Mouse (Mus musculus) left cerebral cortex, postnatal 14 days (tissue): Measurements from ENCODE around the gene Sh3bp2. TPM values are rescaled to one million over a fixed set of nuclear protein-coding genes. Genes with fewer than 3 reads are reported as not detected.
A peak's percentile ranks its signal among the peaks of the same experiment; 100 is the strongest.

Experiments used
- DNase-seq, 2 experiments: peaks; one replicate each; pipeline ENCODE4 v3.0.0; 2021 to 2022; ENCODE audit warnings: low spot score in 2 of 2, mixed read lengths in 1 of 2
- intact Hi-C: fragments of 180-260 bp; cut with DNase I; formaldehyde crosslinking; loops from one replicate; pipeline ENCODE4 v1.15.1; 2025
- long read RNA-seq, 2 experiments: library from polyadenylated mRNA; stranded (forward); transcript quantifications; one replicate each; pipeline ENCODE4 v2.0.0; 2021
- total RNA-seq, 2 experiments: library from RNA; stranded (reverse); gene quantifications; 2 replicates each; pipeline ENCODE4 v1.2.3; 2021

The Sh3bp2 gene
- total RNA-seq, result 1 to 10 TPM; 2.8 to 4.6 TPM
- long read RNA-seq, experiment 1, partial matches to known transcripts, result 1 of 1 reads
- long read RNA-seq, experiment 1, other reads (novel, unspliced or antisense), result 0 of 1 reads
- long read RNA-seq, experiment 2, result 0 reads

DNA sequence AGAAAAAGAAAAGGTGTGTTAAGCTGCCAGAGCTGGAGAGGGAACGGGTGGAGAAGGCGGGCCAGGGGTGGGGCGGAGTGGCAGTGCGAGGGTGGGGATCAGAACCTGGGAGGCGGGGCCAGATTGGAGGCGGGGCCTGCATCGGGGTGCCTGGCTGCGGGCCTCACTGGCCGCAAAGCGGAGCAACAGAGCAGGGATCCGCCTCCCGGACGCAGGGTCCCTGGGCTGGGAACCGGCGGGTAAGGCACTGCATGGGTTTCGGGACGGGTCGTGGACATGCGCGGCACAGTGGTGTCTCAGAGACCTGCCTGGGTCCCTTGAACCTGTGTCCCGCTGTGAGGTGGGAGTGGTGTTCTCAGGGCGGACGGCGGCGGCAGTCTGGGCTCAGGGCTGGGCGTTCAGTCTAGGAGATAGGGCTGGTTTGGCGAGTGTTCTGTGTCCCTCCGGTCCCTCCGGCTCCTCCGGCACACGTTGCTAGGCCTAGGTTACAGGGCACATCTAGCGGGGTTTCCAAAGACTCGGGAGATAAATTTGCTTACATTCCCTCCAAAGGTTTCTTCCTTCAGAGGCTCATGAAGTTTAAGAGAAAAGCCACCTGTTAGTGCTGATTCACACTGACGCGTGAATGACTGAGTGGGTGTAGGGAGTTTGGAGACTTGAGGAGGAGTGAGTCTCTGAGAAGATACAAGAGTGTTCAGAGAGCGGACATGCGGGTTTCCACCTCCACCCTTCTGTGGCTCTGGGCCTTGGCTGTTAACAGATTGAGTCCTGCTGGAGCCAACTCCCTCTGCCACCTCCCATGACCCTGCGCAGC lies at the start of gene Sh3bp2:
Sh3bp2 (plus strand) TSS at position 176 of the 814 bp plus-strand sequence.
- DNase-seq, result peak; percentile 78 to 82
- intact Hi-C loops, result no loop called here

GRCm38 (mm10) chr5:34480926-34481325 lies 44.7 kb upstream of the Sh3bp2 start:
- intact Hi-C loops, result no loop called here
- no peak for DNase-seq

DNA sequence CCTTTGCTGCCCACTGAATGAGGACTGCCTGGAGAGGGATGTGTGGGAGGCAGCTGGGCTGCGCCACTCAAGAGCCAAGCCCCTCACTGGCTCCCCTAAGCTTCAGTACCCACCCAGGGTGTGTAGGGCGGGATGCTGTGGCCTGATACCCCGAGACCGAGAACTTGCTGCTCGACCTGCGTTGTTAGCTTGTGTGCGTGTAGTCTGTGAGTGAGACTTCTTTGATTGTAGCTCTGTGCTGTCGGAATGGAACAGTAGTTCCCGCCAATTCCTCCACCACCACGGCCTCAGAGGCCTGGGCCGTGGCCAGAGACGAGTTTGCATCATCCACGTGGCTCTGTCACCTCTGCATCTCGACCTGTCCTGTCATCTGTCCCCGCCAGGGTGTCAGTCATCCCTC lies 39.9 kb upstream of the Sh3bp2 start:
- intact Hi-C loops, result no loop called here

GRCm38 (mm10) chr5:34487320-34488090 lies 38.1 kb upstream of the Sh3bp2 start:
- peak; percentile 38 to 65 for DNase-seq
- intact Hi-C loops, result no loop called here

More for the DNA sequence above, 39.9 kb upstream of the Sh3bp2 start:
- no peak for DNase-seq

- no peak for DNase-seq
- intact Hi-C loops, result no loop called here
Observed at GRCm38 (mm10) chr5:34488741-34489417, 36.8 kb upstream of the Sh3bp2 start.

- DNase-seq, result no peak
- intact Hi-C loops, result no loop called here
Observed at GRCm38 (mm10) chr5:34489418-34489787, 36.2 kb upstream of the Sh3bp2 start.

- intact Hi-C loops, result no loop called here
- DNase-seq, result no peak
Observed at GRCm38 (mm10) chr5:34496745-34497144, 28.9 kb upstream of the Sh3bp2 start.

DNA sequence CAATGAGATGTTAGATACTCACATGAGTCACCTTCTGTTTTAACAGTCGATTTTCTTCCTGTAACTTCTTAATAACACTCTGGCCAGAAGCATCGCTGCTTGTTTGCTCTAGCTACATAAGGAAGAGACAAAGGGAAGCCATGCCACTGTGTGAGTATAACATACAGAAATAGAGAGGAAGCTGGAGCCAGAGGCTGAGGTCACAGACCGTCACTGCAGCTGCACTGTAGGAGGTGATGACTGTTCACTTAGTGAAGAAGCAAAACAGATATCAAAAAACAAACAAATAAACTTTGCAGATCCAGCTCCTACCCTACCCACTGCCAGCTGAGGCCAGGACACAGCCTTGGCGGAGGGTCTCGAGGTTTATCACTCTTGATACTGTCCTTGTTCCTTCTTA lies 24.8 kb upstream of the Sh3bp2 start:
- intact Hi-C loops, result no loop called here
- DNase-seq, result no peak

DNA sequence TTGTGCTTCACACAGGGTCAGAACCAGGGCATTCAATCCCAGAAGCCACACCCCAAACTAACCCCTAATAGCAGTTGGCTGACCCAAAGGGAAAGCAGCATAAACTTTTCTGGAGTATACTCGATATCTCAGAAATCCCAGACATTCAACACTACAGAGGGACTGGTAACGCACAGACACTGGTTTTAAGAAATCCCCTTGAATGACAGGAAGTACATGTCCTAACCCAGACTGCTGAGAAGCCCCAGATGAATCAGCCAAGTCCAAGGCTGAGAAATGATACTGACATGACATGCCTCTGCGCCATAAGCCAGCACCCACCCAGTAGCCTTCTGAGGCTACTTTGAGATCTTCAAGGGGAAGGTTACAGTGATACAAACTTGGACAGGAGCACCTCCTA lies 24.1 kb upstream of the Sh3bp2 start:
- DNase-seq, result no peak
- intact Hi-C loops, result no loop called here

GRCm38 (mm10) chr5:34502411-34502810 lies 23.2 kb upstream of the Sh3bp2 start:
- DNase-seq, result no peak
- intact Hi-C loops, result no loop called here

DNA sequence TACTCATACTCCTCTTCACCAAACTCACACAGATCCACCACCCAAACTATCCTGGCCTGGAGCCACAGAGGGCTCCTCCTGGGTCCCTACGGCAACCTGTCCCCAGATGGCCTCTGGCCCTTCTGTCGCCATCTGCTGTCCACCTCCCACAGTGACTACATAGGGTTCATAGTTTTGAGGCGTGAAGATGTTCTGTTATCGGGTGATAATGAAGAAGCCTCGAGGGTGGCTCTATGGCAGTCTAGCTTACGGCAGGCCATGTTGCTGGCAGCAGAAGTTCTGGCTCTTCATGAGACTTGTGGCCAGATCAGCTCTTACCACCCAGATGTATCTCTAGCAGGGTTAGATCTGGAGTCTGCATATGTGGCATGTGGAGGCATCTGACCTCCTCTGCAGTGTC lies 22.8 kb upstream of the Sh3bp2 start:
- intact Hi-C loops, result no loop called here

GRCm38 (mm10) chr5:34512486-34512885 lies 13.2 kb upstream of the Sh3bp2 start:
- DNase-seq, result no peak
- intact Hi-C loops, result no loop called here

More for the DNA sequence above, 22.8 kb upstream of the Sh3bp2 start:
- DNase-seq, result no peak

DNA sequence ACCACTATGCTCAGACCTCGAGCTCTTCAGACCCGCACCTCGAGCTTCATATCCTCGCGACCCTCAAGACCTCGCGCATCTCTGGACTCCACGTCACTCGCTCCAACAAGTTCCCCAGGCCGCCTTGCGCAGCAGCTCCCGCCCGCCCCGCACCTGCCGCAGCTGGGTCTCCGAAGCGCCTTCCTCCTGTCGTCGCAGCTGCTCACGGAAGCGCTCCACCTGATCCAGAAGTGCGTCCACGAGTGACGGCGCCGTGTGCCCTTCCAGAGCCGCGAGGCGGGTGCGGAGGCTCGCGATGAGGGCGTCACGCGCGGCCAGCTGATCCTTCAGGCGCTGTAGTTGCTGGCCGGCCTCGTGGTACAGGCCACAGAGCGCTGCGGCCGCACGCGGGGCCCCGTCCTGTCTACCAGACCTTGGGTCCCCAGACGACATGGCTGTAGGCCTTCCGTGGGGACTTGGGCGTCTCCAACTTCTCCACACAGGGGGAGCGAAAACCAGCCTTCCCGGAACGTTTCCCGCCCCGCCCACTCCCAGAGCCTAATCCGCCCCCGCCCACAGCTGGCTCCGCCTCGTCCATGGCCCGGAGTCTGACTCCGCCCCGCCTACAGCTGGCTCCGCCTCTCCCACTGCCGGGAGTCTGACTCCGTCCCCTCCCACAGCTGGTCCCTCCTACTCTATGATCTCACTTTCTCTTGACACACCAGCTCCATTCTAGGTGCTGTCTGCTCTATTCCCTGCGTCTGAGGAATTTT lies 12.0 kb upstream of the Sh3bp2 start, which contains the start of gene Tnip2:
Tnip2 (minus strand) TSS at position 526 of the 752 bp plus-strand sequence.
- intact Hi-C loops, result no loop called here
- peak; percentile 91 to 93 for DNase-seq

DNA sequence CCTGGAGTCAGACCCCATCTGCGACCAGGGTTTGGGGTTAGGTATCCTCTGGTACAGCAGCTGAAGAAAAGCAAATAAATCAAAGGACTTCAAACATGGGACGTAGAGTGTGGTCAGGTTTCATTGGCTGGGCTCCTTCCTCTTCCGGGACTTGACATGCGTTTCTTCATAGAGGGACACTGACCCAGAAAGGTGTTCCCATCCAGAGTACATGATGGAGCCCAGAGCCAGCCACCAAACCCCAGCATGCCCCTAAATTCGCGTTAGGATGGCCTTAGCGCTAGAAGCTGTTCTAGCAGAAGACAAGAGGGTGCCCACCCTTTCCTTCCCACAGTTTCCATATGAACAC lies 11.4 kb upstream of the Sh3bp2 start:
- intact Hi-C loops, result no loop called here

GRCm38 (mm10) chr5:34515096-34515495 lies 10.5 kb upstream of the Sh3bp2 start:
- intact Hi-C loops, result no loop called here
- no peak for DNase-seq

More for the DNA sequence above, 11.4 kb upstream of the Sh3bp2 start:
- DNase-seq, result no peak

GRCm38 (mm10) chr5:34517913-34518312 lies 7.7 kb upstream of the Sh3bp2 start:
- peak; percentile 48 to 78 for DNase-seq
- intact Hi-C loops, result loop anchor here (2.0 kb wide), 1 partner anchor 125 kb away; no protein-coding TSS in a partner anchor

DNA sequence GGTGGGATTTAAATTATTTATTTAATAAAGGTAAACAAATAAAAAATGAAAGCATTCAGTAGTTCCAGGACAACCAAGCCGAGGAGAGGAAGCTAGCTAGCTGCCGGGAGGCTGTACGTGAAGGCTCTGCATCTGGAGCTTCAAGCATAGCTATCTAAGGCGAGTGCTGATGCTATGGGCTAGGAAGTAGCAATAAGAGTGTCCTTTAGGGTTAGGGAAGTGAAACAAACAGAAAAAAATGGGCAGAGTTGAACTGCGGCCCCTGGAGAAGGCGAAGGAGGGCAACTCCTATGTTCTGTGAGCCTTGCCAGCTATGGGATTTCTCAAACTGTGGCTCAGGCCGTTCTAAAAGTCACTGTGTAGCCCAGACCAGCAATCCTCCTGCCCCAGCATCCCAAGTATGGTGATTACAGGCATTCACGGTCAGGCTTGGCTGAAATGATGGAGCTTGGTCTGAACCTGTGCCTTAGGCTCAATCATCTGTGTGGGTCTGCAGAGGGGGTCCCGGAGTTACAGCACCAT lies 6.2 kb upstream of the Sh3bp2 start:
- no peak for DNase-seq
- intact Hi-C loops, result loop anchor here (2.0 kb wide), 1 partner anchor 123 kb away; no protein-coding TSS in a partner anchor

DNA sequence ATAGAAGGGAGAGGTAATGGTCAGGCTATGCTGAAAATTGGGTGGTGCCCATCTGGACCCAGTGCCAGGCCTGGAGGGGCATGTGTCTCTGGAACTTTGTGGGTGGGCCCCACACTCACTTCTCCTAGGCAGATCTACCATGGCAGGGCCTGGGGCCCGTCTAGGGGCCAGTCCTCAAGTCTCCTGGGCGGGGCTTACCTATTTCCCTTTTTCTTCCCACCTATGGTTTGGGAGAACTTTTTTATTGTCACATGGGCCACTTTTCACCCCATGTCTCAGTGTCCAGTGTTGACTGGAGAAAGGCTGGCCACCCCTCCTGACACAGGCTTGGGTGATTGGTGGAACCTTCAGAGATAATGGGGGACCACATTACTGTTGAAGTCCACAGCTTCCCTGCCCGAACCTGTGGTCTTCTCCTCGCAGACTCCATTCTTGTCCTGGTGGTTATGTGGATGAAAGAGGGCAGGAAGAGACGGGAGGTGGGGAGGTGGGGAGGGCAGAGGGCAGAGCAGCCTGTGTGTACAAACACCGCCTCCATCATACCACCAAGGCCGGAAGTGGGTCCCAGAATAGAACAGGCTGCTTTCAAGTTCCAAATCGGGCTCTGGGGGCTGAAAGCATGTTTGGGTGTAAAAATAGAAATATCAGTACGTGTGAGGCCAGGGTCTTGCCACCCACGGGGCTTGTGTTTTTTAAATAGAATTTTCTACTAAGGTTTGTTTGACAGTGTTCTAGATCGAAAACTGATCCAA lies 5.0 kb upstream of the Sh3bp2 start:
- intact Hi-C loops, result no loop called here
- peak; percentile 28 to 60 for DNase-seq
